Mouse (Mus musculus): ENCODE results near the gene Cmtm8.
A peak's percentile ranks its signal among the peaks of the same experiment; 100 is the strongest.

Gene Cmtm8

DNA sequence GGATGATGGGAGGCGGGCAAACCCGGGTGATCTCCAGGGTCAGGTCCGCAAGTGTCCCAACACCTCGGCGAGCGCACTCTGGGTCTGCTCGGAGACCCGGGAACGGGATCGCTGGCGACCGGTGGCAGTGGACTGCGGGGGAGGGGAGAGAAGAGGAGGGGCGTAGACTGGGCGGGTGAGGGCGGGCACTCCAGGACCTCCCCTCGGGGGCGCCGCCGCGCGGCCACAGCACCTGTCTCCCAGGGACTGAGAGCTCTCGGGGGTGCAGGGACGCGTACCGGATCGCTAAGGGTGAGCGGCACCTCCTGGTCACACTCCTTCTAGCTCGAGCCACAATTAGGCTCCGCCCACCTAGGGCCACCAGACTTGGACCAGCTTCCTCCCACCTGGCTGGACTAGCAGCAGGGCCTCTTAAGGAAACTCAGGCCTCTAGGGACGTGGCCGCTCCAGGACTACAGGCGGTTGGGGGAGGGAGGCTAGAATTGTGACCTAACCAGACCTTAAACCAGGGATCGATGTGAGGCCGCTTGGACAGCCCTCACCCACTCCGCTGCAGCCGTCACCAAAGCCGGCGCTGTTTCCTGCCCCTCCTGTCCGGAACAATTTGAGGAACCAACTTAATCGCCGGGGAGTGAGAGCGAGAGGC lies at the start of gene Cmtm8:
Cmtm8 (minus strand) TSS at position 140 of the 646 bp plus-strand sequence.
- DNase-seq (ENCODE audit: low spot score in 2 of 2) = peak in 1 of 2 experiments; percentile 8

DNA sequence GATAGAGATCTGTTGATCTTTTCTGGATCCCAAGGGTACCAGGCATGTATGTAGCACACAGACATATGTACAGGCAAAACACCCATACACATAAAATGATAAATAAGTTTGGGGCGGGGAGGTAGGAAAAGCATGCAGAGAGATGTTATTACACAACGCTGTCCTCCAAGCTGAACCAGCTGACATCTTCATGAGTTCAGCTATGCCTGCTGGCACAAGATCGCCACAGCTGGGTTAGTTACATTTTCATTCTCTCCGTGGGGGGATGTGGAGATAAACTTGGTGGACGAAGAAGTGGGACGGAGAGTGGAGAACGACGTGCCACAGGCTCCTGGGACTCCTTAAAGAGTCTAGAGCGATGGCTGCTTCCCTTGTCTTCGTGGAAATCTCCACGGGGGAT lies 49.0 kb upstream of the Cmtm8 start:
- DNase-seq (ENCODE audit: low spot score in 2 of 2) = no peak

DNA sequence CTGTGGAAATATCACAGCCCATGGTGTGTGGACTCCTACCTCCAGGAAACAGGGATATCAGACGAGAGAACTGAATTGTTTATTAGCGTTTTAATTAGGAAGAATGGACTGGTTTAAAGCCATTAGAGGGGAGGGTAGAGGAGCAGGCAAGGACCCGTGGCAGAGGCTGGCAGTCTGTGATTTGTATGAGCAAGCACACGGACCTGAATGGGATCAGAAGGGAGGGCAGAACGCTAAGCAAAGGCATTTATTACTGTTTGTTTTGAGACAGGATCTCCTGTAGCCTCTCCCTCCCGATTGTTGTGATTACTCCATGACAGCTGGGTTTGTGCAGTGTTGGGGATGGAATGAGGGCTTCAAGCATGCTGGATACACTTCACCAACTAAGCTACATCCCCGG lies 46.4 kb upstream of the Cmtm8 start:
- no peak for DNase-seq (ENCODE audit: low spot score in 2 of 2)

DNA sequence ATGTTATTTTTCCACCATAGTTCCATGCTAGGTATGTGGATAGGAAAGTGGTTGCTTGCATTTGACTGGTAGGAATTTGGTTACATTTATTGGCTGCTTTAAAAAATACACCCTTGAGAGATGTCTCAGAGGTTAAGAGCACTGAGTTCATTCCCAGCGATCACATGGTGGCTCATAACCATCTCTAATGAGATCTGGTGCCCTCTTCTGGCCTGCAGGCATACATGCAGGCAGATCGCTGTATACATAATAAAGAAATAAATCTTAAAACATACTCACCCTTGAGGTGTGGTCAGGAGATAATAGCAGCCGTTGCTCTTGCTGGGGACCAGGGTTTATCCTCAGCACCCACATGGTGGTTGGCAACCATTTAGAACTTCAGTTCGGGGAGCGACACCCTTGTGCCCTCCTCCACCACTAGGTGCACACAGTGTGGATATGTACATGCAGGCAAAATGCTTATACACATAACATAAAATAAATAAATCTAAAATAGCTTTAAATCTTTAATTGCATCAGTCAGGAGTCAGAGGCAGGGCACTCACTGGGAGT lies 45.0 kb upstream of the Cmtm8 start:
- DNase-seq (ENCODE audit: low spot score in 2 of 2) = no peak

DNA sequence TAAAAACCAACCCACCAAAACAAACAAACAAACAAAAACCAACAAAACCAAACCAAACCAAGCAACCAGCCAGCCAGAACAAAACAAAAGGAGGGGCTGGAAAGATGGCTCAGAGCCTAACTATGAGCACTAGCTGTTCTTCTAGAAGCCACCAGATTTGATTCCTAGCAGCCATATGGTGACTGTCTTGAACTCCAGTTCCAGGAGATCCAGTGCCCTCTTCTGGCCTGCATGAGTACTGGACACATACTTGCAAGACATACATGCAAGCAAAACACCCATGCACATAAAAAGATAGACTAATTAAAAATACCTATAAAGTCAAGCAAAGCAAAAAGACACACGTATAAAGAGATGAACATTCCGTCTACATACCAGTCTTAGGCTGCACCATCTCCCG lies 43.7 kb upstream of the Cmtm8 start:
- no peak for DNase-seq (ENCODE audit: low spot score in 2 of 2)

DNA sequence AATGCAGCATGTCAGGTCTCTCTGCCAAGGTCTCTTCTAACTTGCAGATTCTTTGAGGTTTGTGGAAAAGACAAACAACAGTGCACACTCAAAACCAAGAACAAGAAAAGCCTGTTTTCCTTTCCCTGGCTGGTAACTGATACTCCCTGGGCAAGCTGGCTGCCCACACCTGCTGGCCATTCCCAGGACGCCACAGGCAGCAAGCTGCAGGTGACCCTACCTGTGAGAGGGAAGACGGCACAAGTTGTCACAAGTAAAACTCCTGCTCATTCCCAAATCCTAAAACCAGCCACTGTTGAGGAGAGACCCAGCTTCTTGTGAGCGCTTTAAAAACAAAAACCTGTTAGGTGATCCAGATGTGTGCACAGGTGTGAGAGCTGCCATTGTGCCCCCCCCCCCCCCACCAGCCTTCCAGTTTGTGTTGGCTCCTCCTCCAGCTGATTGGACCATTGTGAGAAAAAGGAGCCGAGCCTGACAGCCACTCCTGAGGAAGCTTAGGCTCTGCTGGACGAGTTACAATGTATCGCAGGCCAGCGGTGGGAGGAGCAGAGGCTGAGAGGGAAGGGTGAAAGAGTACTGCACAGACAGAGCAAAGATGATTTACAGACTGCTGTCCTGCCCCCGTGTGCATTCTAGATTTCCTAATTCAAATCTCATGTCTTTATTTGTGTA lies 42.2 kb upstream of the Cmtm8 start:
- DNase-seq (ENCODE audit: low spot score in 2 of 2) = no peak

DNA sequence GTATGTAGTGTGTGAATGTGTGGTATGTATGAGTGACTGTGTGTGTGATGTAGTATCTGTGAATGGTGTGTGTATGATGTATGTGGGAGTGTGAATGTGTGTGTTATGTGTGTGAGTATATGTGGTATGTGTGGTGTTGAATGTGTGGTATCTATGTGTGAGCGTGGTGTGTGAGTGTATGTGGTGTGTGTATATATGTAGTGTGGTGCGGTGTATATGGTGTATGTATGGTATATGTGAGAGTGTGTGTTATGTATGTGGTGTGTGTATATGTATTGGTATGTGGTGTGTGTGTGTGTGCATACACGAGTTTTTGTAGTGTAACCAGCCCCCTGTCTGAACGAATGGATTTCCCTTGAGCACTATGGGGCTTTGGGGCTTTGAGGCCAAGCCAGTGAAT lies 41.6 kb upstream of the Cmtm8 start:
- no peak for DNase-seq (ENCODE audit: low spot score in 2 of 2)

DNA sequence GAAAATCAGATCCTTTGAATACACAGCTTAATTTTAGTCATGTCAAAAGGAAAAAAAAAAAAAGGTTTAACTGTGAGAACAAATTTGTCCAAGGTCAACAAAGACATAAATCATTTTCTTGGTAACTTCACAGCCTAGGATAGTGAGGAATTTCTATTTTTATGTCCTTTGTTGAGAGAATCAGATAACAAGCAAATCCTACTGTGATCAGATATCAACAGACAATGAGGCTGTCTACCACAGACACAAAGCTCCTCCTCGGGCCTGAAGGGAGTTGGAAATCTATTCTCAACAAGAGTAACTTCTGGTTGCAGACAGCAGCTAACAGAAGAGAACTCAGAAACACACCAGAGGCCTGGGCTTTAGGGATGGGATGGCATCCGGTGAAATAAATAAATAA lies 38.0 kb upstream of the Cmtm8 start:
- DNase-seq (ENCODE audit: low spot score in 2 of 2) = no peak

DNA sequence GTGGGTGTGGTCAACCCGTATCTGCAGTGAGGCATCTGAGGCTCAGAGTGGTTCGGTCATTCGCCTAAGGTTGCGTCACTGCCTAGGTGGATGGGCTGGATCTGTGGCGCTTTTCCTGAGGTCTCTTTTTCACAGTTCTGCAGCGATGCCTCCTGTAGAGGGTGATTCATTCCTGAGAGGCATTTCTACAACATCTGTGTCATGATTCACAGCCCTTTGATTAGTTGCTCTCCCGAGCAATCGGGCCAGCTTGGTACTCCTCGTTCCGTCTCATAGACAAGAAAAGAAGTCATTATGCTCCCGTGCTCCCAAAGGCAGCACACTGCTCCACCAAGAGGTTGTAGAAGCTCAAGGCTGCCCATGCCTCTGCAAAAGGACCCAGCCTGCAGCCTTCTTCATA lies 11.4 kb upstream of the Cmtm8 start:
- DNase-seq (ENCODE audit: low spot score in 2 of 2) = peak; percentile 30 to 54

DNA sequence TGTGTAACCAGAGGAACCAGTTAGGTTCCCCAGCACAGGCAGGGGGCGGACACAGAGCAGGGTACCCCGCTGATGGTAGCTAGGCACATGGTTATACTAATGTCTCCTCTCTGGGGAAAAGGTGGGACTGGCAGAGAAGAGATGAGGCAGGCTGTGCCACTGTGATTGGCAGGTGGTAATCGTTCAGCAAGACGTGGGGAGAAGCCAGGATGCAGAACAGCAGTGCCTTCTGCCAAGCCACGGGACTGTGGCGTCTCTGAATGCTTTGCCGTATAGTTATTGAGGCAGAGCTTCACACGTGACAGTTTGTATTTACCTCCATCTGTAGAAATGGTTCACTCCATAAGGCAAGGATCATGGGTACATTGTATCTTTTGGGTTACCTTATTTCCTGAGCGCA lies 10.7 kb upstream of the Cmtm8 start:
- no peak for DNase-seq (ENCODE audit: low spot score in 2 of 2)

DNA sequence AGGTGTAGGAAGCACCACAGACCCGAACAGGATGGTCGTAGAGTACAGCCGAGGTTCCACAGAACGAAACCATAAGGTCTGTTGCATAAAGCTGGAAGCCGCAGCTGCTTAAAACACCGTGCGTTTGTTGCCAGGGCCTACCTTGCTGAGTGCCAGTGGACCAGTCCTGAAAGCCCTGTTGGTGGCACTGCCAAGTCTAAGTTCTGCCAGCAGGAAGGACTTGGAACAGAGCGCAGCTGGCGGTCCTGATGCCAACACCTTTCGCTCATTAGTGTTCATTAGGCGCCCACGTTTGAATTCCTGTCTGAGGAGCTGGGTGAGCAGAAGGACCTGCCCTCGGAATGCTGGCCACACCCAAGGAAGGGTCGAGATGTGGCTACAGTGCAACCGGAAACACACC lies 9.4 kb upstream of the Cmtm8 start:
- no peak for DNase-seq (ENCODE audit: low spot score in 2 of 2)

DNA sequence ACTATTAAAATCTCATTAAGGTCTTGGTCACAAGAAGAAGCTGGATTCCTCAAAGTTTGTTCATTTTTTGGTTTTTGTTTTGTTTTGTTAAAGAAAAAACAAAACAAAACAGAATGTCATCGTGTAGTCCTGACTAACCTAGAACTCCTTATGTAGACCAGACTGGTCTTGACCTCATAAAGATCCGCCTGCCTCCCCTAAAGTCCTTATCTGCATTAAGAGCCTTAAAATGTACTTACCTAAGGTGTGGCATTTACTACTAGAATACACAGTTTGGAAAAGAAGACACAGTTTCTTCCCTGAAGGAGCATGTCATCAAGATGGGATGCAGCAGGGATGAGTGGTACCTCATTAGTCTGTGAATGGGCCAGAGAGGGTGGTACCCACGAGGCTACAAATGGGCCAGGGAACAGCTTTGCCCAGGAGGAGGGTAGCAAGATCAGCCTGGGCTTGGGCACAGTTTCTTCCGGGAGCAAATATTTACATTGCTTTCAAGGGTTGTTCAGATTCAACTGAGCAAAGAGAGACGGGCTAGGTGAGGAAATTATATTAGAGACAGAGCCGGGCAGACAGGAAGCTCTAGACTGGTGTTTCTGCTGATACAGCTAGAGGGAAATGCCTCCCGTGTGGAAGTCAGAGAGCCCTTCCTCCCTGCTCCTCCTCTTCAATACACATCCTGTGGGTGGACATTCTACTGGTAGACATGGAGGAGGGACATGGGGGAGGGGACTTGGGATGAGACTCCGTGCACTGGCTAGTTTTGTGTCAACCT lies 7.6 kb upstream of the Cmtm8 start:
- DNase-seq (ENCODE audit: low spot score in 2 of 2) = no peak

DNA sequence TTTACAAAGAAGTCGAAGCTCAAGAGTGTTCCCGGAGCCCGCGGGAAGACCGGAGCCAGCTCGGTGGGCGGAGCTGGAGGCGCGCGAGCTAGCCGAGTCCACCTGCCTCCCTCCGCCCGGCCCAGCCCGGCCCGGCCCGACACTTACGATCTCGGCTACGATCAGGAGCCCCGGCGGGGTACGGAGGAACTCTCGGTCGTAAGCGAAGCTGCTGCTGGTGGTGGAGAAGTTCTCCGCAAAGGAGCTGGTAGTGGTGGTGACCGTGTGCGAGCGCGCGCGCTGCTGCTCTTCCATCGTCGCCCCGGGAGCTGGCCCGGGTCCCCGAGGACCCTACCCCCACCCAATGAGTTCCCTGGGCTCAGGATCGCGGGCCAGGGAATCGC lies 331 bp downstream of the Cmtm8 start:
- DNase-seq (ENCODE audit: low spot score in 2 of 2) = peak in 1 of 2 experiments; percentile 8

DNA sequence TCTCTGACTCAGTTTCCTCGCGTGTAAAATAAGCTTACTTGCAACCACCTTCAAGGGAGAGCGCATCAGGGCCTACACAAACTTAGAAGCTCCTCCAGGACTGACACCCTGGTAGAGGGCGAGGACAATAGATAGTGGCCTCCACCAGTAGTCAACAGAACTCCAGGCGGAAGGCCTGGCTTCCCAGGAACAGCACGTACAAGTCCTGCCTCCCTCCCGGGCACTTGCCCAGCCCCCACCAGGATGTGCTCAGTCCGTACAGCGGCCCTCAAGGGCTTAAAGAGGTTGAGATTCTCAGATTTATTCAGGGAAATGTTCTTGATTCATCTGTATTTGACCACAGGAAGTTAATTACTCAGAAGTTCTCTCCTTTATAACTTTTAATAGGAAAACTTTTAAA lies 1.1 kb downstream of the Cmtm8 start:
- DNase-seq (ENCODE audit: low spot score in 2 of 2) = no peak

DNA sequence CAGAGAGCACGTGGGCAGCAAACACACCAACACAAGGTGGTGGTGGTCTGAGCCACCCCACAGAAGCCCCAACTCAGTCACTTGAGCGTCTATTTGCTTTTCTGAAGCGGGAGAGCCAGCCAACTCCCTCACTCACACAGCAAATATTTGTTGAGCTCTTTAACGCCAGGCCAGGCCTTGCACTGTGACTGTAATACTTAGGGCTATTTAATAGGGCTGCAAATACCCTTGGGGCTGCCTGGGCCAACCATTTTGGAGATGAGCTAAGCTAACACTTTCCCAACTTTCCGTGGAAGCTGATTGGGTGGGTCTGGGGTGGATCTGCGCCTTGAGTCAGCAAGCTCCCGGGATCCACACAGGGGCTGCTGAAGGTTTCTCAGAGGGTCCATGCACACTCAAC lies 1.7 kb downstream of the Cmtm8 start:
- DNase-seq (ENCODE audit: low spot score in 2 of 2) = no peak

DNA sequence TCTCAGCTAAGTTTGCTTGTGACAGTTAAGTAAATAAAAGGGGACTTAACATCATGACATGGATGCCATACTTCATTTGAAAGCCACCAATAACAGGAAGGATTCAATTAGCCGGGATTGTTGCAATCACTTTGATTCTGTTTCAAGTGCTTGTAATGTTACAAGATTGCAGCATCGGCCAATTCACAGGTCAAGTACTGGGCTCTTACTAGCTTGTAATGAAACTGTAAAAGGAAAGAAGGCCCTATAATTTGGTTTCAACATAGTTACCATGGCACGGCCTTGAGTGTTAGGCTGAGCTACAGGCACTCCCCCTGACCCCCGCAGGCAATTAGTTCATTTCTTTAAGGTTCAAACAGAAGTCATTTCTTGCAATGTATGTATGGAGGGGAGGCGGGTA lies 5.1 kb downstream of the Cmtm8 start:
- no peak for DNase-seq (ENCODE audit: low spot score in 2 of 2)

DNA sequence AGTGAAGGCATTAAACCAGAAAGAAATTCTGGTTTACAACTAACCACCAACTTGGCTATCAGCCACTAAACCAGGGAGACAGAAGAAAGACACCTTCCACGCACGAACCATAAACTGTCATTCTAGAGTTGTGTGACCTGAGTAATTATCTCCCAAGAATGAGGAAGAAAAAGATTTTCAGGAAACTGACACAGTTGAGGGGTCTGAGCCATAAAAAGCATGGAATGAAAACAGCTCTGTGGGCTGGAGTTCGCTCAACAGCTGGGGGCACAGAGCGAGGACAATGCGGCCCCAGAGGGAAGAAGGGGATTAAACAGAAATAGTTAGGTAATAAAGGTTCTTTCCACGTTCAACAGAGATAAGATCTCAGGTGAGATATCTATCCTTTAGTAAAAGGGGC lies 12.4 kb downstream of the Cmtm8 start:
- DNase-seq (ENCODE audit: low spot score in 2 of 2) = no peak

DNA sequence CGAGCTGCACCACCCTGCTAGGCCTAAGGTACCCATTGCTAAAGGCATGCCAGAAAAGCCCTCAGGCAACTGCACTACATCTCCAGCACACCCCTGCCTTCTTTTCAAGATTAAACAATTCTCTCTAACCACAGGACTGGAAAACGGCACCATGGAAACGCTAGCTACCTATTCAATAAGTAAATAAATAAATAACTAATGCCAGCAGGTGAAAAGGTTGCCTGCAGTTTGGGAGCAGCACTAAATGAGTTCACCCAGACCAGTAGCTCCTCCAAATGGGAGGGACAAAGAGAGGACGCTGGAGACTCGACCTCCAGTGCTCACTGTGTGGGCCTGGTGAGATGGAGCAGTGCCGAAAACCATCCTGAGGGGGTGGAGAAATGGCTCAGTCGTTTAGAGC lies 13.6 kb downstream of the Cmtm8 start:
- no peak for DNase-seq (ENCODE audit: low spot score in 2 of 2)

DNA sequence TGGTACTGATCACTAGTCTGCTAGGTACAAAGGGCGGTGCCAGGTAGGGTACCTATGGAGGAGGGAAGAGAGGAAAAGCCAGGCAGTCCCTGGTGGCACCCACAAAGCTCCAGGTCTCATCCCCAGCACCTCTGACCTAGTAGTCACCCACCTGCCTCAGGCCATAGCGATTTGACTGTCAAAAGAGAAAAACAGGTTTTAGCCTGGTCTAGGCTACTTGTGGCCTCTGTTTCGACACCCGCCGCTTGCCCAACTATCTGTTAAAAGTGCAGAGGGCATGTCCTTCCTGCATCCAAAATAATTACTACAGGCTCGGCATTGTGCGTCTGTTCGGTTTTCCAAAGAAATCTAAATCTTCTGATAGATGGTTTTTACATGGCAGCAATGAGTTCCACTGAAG lies 14.3 kb downstream of the Cmtm8 start:
- no peak for DNase-seq (ENCODE audit: low spot score in 2 of 2)

DNA sequence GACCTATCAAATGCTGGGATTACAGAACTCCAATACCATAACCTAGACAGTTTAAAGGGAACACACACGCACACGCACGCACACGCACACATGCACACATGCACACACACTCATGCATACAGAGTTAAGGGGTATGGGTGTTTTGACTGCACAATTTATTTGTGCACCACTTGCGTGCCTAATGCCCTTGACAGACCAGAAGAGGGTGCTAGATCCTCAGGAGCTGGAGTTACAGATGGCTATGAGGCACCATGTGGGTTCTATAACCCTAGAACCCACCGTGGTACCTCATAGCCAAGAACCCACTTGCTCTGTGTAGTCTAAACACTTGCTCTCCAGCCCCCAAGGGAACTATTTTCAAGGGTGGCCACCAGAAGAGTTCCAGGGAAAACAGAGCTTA lies 15.6 kb downstream of the Cmtm8 start:
- DNase-seq (ENCODE audit: low spot score in 2 of 2) = no peak

DNA sequence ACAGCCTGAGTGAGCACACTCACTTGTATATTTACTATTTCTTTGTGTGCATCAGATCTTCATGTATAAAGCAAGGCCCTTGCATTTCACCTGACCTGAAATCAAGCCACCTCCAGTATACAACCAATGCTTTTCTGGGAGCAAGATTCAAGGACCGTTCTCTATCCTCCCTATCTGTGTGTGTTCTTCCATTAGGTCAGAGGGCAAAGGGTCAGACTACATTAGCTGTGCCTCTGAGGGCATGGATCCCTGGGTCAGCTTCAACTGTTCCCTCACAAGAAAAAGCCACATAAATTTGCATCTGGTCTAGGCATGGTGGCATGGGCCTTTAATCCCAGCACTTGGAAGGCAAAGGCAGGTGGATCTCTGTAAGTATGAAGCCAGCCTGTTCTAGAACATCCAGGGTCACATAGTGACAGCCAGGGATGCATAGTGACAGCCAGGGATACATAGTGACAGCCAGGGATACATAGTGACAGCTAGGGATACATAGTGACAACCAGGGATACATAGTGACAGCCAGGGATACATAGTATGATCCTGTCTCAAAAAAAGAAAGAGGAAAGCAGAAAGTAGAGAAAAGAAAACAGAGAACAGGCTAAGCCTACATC lies 16.6 kb downstream of the Cmtm8 start:
- DNase-seq (ENCODE audit: low spot score in 2 of 2) = no peak

DNA sequence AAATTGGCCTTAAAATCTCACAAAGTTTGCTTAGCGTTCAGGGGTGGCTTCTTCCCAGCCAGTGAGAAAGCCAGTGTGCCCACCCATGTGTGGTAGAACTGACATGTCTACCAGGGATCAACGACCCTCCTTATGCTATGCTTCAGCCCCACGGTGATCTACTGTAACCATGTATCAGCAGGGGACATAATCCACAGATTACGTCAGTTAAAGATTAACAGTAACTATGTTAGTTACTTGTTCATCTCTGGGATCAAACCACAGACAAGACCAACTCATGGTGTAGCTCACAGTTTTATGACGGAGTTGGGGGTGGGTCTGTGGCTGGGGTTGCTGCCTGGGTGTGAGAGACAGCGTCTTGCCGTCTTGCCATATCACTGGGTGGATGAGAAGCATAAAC lies 19.8 kb downstream of the Cmtm8 start:
- no peak for DNase-seq (ENCODE audit: low spot score in 2 of 2)

All from right cerebral cortex, postnatal 36 days (tissue).